13 mouse cellular contexts compared by ENCODE assay signal in genomic region chr10:5865996-5866395, GRCm38 (mm10). TPM values are rescaled to one million over a fixed set of nuclear protein-coding genes. Genes with fewer than 3 reads are reported as not detected.
DNase-seq lines count a peak whose midpoint lies in the region; ATAC-seq and TF ChIP-seq lines count a peak whose summit lies in the region.
"Had no signal": no experiment of that assay in that cellular context is flagged by ENCODE, and none has a peak within 500 bp of the region (broad histone marks: within the 10 kb centered on the region; RNA-seq: fewer than 3 reads in every experiment).

No protein-coding gene starts in this region.

- no peaks in the 10 kb centered on the region for H3K9me3 ChIP-seq in intestine, postnatal 0 days (ENCODE audit: control insufficient read depth)
- H3K9me3 ChIP-seq in intestine, embryonic 16.5 days (ENCODE audit: control insufficient read depth, low read length), result no peaks in the 10 kb centered on the region

- H3K4me1 ChIP-seq in intestine, postnatal 0 days (replicated peaks; ENCODE audit: control insufficient read depth, insufficient read depth, low read length), result no peaks in the 10 kb centered on the region
- no peaks in the 10 kb centered on the region for H3K4me1 ChIP-seq in intestine, embryonic 16.5 days (ENCODE audit: control insufficient read depth, insufficient read depth, low read length)
- H3K4me1 ChIP-seq: hindbrain, embryonic 10.5 days had no signal

- 53% methylated on average over 2 of the region's 2 CpGs for WGBS in intestine, postnatal 0 days
- 58% methylated on average over 2 of the region's 2 CpGs for WGBS in intestine, embryonic 16.5 days

- no peak overlapping the region for H3K9ac ChIP-seq in intestine, postnatal 0 days (ENCODE audit: low read depth, low read length)
- H3K9ac ChIP-seq in intestine, embryonic 16.5 days (ENCODE audit: low read depth, low read length), result no peak overlapping the region

- H3K4me2 ChIP-seq in intestine, postnatal 0 days (replicated peaks; ENCODE audit: low read depth), result no peak overlapping the region
- H3K4me2 ChIP-seq in intestine, embryonic 16.5 days (ENCODE audit: low read depth, low read length), result no peak overlapping the region

- peak; percentile 24; the same call in 1 of the 2 replicates for TF ChIP-seq CTCF in intestine, postnatal 0 days (IDR thresholded peaks at IDR 0.05; ENCODE audit: low read depth)

- no peak overlapping the region for H3K4me3 ChIP-seq in intestine, postnatal 0 days (ENCODE audit: low read depth, low read length)
- H3K4me3 ChIP-seq in intestine, embryonic 16.5 days (ENCODE audit: low read length), result no peak overlapping the region
- H3K4me3 ChIP-seq: hindbrain, embryonic 10.5 days had no signal

- H3K36me3 ChIP-seq in intestine, postnatal 0 days (ENCODE audit: control insufficient read depth, insufficient read depth), result no peaks in the 10 kb centered on the region
- no peaks in the 10 kb centered on the region for H3K36me3 ChIP-seq in intestine, embryonic 16.5 days (ENCODE audit: control insufficient read depth, insufficient read depth, low read length)
- H3K36me3 ChIP-seq: hindbrain, embryonic 10.5 days had no signal

- no peak for ATAC-seq in intestine, postnatal 0 days
- ATAC-seq in intestine, embryonic 16.5 days, result no peak
- ATAC-seq: midbrain, embryonic 16.5 days had no signal

- H3K27ac ChIP-seq in intestine, postnatal 0 days (ENCODE audit: low read depth, low read length), result no peak overlapping the region
- H3K27ac ChIP-seq in intestine, embryonic 16.5 days (ENCODE audit: low read length), result no peak overlapping the region
- H3K27ac ChIP-seq: hindbrain, embryonic 10.5 days had no signal

- peak; percentile 62 to 66 for DNase-seq in cerebellum, postnatal 10 days
- DNase-seq in cerebellum, adult 11 months, result no peak
- DNase-seq in 3T3-L1 (ENCODE audit: low read depth, low spot score) (peak; percentile 37), NIH3T3 (ENCODE audit: low read depth) (peak; percentile 39)
- DNase-seq in frontal cortex, adult 2 months (ENCODE audit: extremely low spot score in 1 of 2, low spot score in 1 of 2), result no peak
- no peak for DNase-seq in adrenal gland, adult (ENCODE audit: inconsistent age in 2 of 2, low spot score in 1 of 2)
- DNase-seq: lung, adult 2 months; right cerebral cortex, postnatal 14 days; thymus, postnatal 4 days had no signal

- no peaks in the 10 kb centered on the region for H3K27me3 ChIP-seq in intestine, postnatal 0 days (replicated peaks; ENCODE audit: control insufficient read depth, insufficient read depth, low read length)
- H3K27me3 ChIP-seq in intestine, embryonic 16.5 days (replicated peaks; ENCODE audit: control insufficient read depth, insufficient read depth, low read length), result no peaks in the 10 kb centered on the region

RNA-seq across cellular contexts. Expression of gene Mtrf1l, which starts 42.3 kb away (rescaled TPM):
- 9.3 and 10.5 TPM in 2 replicates for polyA plus RNA-seq in intestine, postnatal 0 days (2015; fragmentation: Nextera tagmentation; extraction: Ambion mirVana)
- polyA plus RNA-seq in intestine, embryonic 16.5 days (2015; fragmentation: Nextera tagmentation; extraction: Ambion mirVana), result 11.9 and 12.5 TPM in 2 replicates
- 6.5 and 8.1 TPM in 2 replicates for polyA plus RNA-seq in frontal cortex, adult 2 months (2012; rRNA removed)

RNA-seq across cellular contexts. Expression of gene Rgs17, which starts 56.2 kb away (rescaled TPM):
- 1.2 and 1.3 TPM in 2 replicates for polyA plus RNA-seq in intestine, postnatal 0 days (2015; fragmentation: Nextera tagmentation; extraction: Ambion mirVana)
- polyA plus RNA-seq in intestine, embryonic 16.5 days (2015; fragmentation: Nextera tagmentation; extraction: Ambion mirVana), result 0.98 and 1.6 TPM in 2 replicates
- polyA plus RNA-seq in frontal cortex, adult 2 months (2012; rRNA removed), result 20.8 and 21.4 TPM in 2 replicates

Comparison
In these comparisons a context has a peak if more than half of its experiments do, and no peak if none do; other contexts are left out.
1. DNase-seq: peak in cerebellum, postnatal 10 days (2 of 2), 3T3-L1 (single experiment) and NIH3T3 (single experiment); none in cerebellum, adult 11 months (single experiment), frontal cortex, adult 2 months (0 of 2) and adrenal gland, adult (0 of 2).